Mouse (Mus musculus): ENCODE data around the gene Gdf11. TPM values are rescaled to one million over a fixed set of nuclear protein-coding genes. Genes with fewer than 3 reads are reported as not detected.

Gdf11 gene
- polyA plus RNA-seq, 1 experiment from 2014 or later, result 6.3 TPM

- H3K4me3 ChIP-seq (ENCODE audit: low read depth, low read length), result no peak overlapping the region
- H3K27ac ChIP-seq (ENCODE audit: low read depth, low read length), result no peak overlapping the region
- H3K4me1 ChIP-seq (ENCODE audit: control insufficient read depth, insufficient read depth, low read length), result no peaks in the 10 kb centered on the region
- no peaks in the 10 kb centered on the region for H3K9me3 ChIP-seq (replicated peaks; ENCODE audit: control insufficient read depth, low read length)
- DNase-seq (ENCODE audit: low spot score) (no peak), ATAC-seq (no peak)
- no peaks in the 10 kb centered on the region for H3K27me3 ChIP-seq (replicated peaks; ENCODE audit: control insufficient read depth, insufficient read depth, low read length)
- H3K4me2 ChIP-seq (ENCODE audit: low read length), result no peak overlapping the region
- peaks cover 78% of the 10 kb centered on the region for H3K36me3 ChIP-seq (ENCODE audit: control insufficient read depth, insufficient read depth, low read length)
- H3K9ac ChIP-seq (ENCODE audit: low read length), result no peak overlapping the region
Observed at GRCm38 (mm10) chr10:128839434-128839833, 52.1 kb downstream of the Gdf11 start.

DNA sequence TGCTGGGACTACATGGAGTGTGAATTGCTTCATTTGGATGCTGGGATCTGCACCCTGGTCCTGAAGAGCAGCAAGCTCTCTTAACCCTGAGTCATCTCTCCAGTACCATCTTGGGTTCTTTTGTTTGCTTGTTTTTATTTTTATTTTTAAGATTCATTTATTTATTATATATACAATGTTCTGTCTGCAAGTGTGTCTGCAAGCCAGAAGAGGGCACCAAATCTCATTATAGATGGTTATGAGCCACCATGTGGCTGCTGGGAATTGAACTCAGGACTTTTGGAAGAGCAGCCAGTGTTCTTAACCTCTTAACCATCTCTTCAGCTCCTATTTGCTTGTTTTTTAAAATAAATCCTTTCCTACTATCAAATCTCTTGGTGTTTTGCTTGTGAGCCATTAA is 54.1 kb downstream of the Gdf11 start:
- Histone ChIP-seq H3K36me3 (ENCODE audit: control insufficient read depth, insufficient read depth, low read length) (peaks cover 80% of the 10 kb centered on the region), H3K9ac (ENCODE audit: low read length) (no peak overlapping the region), H3K9me3 (replicated peaks; ENCODE audit: control insufficient read depth, low read length) (no peaks in the 10 kb centered on the region), H3K27me3 (replicated peaks; ENCODE audit: control insufficient read depth, insufficient read depth, low read length) (no peaks in the 10 kb centered on the region), H3K4me1 (ENCODE audit: control insufficient read depth, insufficient read depth, low read length) (no peaks in the 10 kb centered on the region), H3K4me3 (ENCODE audit: low read depth, low read length) (no peak overlapping the region), H3K4me2 (ENCODE audit: low read length) (no peak overlapping the region), H3K27ac (ENCODE audit: low read depth, low read length) (no peak overlapping the region)
- DNase-seq (ENCODE audit: low spot score) (no peak), ATAC-seq (no peak)

Other genes with a start within 250 kb of the Gdf11 start
- gene Ikzf4, start 245.7 kb downstream of the Gdf11 start, polyA plus RNA-seq (2014; fragmentation: Nextera tagmentation; extraction: Ambion mirVana), result 6.5 and 9.2 TPM in 2 replicates
- 9.1 and 9.8 TPM in 2 replicates for gene Suox, start 217.6 kb downstream of the Gdf11 start, polyA plus RNA-seq (2014; fragmentation: Nextera tagmentation; extraction: Ambion mirVana)
- 89.4 and 98.8 TPM in 2 replicates for gene Rab5b, start 195.5 kb downstream of the Gdf11 start, polyA plus RNA-seq (2014; fragmentation: Nextera tagmentation; extraction: Ambion mirVana)
- 0.27 and 0.83 TPM in 2 replicates for gene Pmel, start 187.5 kb downstream of the Gdf11 start, polyA plus RNA-seq (2014; fragmentation: Nextera tagmentation; extraction: Ambion mirVana)
- gene Cdk2, start 186.7 kb downstream of the Gdf11 start, polyA plus RNA-seq (2014; fragmentation: Nextera tagmentation; extraction: Ambion mirVana), result 41.0 and 43.8 TPM in 2 replicates
- gene Dgka, start 146.9 kb downstream of the Gdf11 start, polyA plus RNA-seq (2014; fragmentation: Nextera tagmentation; extraction: Ambion mirVana), result 3.8 and 4.5 TPM in 2 replicates
- gene Pym1, start 143.8 kb downstream of the Gdf11 start, polyA plus RNA-seq (2014; fragmentation: Nextera tagmentation; extraction: Ambion mirVana), result 48.4 and 55.4 TPM in 2 replicates
- 0.37 and 0.62 TPM in 2 replicates for gene Mmp19, start 100.8 kb downstream of the Gdf11 start, polyA plus RNA-seq (2014; fragmentation: Nextera tagmentation; extraction: Ambion mirVana)
- gene Dnajc14, start 87.7 kb downstream of the Gdf11 start, polyA plus RNA-seq (2014; fragmentation: Nextera tagmentation; extraction: Ambion mirVana), result 40.6 and 47.6 TPM in 2 replicates
- gene Tmem198b, start 87.3 kb downstream of the Gdf11 start, polyA plus RNA-seq (2014; fragmentation: Nextera tagmentation; extraction: Ambion mirVana), result 7.3 and 8.2 TPM in 2 replicates
- gene Sarnp, start 74.4 kb downstream of the Gdf11 start, polyA plus RNA-seq (2014; fragmentation: Nextera tagmentation; extraction: Ambion mirVana), result 218 and 228 TPM in 2 replicates
- 30.9 and 44.3 TPM in 2 replicates for gene Ormdl2, start 70.1 kb downstream of the Gdf11 start, polyA plus RNA-seq (2014; fragmentation: Nextera tagmentation; extraction: Ambion mirVana)
- gene Cd63, start 9.3 kb upstream of the Gdf11 start, polyA plus RNA-seq (2014; fragmentation: Nextera tagmentation; extraction: Ambion mirVana), result 122 and 126 TPM in 2 replicates
- 8.8 and 9.9 TPM in 2 replicates for gene Rdh5, start 31.2 kb upstream of the Gdf11 start, polyA plus RNA-seq (2014; fragmentation: Nextera tagmentation; extraction: Ambion mirVana)
- gene Bloc1s1, start 32.3 kb upstream of the Gdf11 start, polyA plus RNA-seq (2014; fragmentation: Nextera tagmentation; extraction: Ambion mirVana), result 244 and 295 TPM in 2 replicates
- gene Itga7, start 42.1 kb upstream of the Gdf11 start, polyA plus RNA-seq (2014; fragmentation: Nextera tagmentation; extraction: Ambion mirVana), result 1.3 and 1.8 TPM in 2 replicates
- gene Mettl7b, start 69.3 kb upstream of the Gdf11 start, polyA plus RNA-seq (2014; fragmentation: Nextera tagmentation; extraction: Ambion mirVana), result not detected in 2 replicates
- not detected in 2 replicates for gene Olfr9, start 97.7 kb upstream of the Gdf11 start, polyA plus RNA-seq (2014; fragmentation: Nextera tagmentation; extraction: Ambion mirVana)
- gene Olfr763, start 119.1 kb upstream of the Gdf11 start, polyA plus RNA-seq (2014; fragmentation: Nextera tagmentation; extraction: Ambion mirVana), result not detected in 2 replicates
- not detected in 2 replicates for gene Olfr764-ps1, start 148.2 kb upstream of the Gdf11 start, polyA plus RNA-seq (2014; fragmentation: Nextera tagmentation; extraction: Ambion mirVana)
- gene Olfr765, start 158.3 kb upstream of the Gdf11 start, polyA plus RNA-seq (2014; fragmentation: Nextera tagmentation; extraction: Ambion mirVana), result not detected in 2 replicates
- not detected in 2 replicates for gene Olfr766-ps1, start 177.3 kb upstream of the Gdf11 start, polyA plus RNA-seq (2014; fragmentation: Nextera tagmentation; extraction: Ambion mirVana)
- not detected in 2 replicates for gene Olfr767, start 191.2 kb upstream of the Gdf11 start, polyA plus RNA-seq (2014; fragmentation: Nextera tagmentation; extraction: Ambion mirVana)
- not detected in 2 replicates for gene Olfr768, start 207.7 kb upstream of the Gdf11 start, polyA plus RNA-seq (2014; fragmentation: Nextera tagmentation; extraction: Ambion mirVana)
- not detected in 2 replicates for gene Olfr769, start 226.1 kb upstream of the Gdf11 start, polyA plus RNA-seq (2014; fragmentation: Nextera tagmentation; extraction: Ambion mirVana)
- not detected in 2 replicates for gene Olfr770, start 247.3 kb upstream of the Gdf11 start, polyA plus RNA-seq (2014; fragmentation: Nextera tagmentation; extraction: Ambion mirVana)